Mouse (Mus musculus): ENCODE data around the gene Upf1. TPM values are rescaled to one million over a fixed set of nuclear protein-coding genes. Genes with fewer than 3 reads are reported as not detected.

The Upf1 gene
- 9.1 and 11.2 TPM in 2 replicates for polyA plus RNA-seq (2015; fragmentation: Nextera tagmentation; extraction: Ambion mirVana)

GRCm38 (mm10) chr8:70353194-70353817, at the start of gene Upf1:
TSS of gene Upf1 (minus strand) at chr8:70353278.

GRCm38 (mm10) chr8:70373397-70374317, 20.6 kb upstream of the Upf1 start, which contains the start of gene Comp:
TSS of gene Comp (plus strand) at chr8:70373558.

GRCm38 (mm10) chr8:70329124-70329834, 23.8 kb downstream of the Upf1 start, which contains the start of gene Gdf1:
TSS of gene Gdf1 (plus strand) at chr8:70329817.

GRCm38 (mm10) chr8:70315624-70316510, 37.2 kb downstream of the Upf1 start, which contains the start of gene Cers1:
TSS of gene Cers1 (plus strand) at chr8:70315775.

GRCm38 (mm10) chr8:70302358-70302890, 50.7 kb downstream of the Upf1 start, which contains the start of the genes Ddx49 and Cope:
TSS of gene Ddx49 (minus strand) at chr8:70302489.
TSS of gene Cope (plus strand) at chr8:70302518.

GRCm38 (mm10) chr8:70282603-70283135, 70.4 kb downstream of the Upf1 start, which contains the start of gene Homer3:
TSS of gene Homer3 (plus strand) at chr8:70282827.

Other genes starting within 250 kb of the Upf1 start
- gene Ncan, start 232.4 kb downstream of the Upf1 start, polyA plus RNA-seq (2015; fragmentation: Nextera tagmentation; extraction: Ambion mirVana): 1.6 and 5.1 TPM in 2 replicates
- 35.9 and 39.4 TPM in 2 replicates for gene Nr2c2ap, start 221.9 kb downstream of the Upf1 start, polyA plus RNA-seq (2015; fragmentation: Nextera tagmentation; extraction: Ambion mirVana)
- gene Rfxank, start 214.1 kb downstream of the Upf1 start, polyA plus RNA-seq (2015; fragmentation: Nextera tagmentation; extraction: Ambion mirVana): 12.8 and 14.0 TPM in 2 replicates
- gene Borcs8, start 213.8 kb downstream of the Upf1 start, polyA plus RNA-seq (2015; fragmentation: Nextera tagmentation; extraction: Ambion mirVana): 37.7 and 45.9 TPM in 2 replicates
- gene Mef2b, start 213.6 kb downstream of the Upf1 start, polyA plus RNA-seq (2015; fragmentation: Nextera tagmentation; extraction: Ambion mirVana): 0.19 and 0.28 TPM in 2 replicates
- gene Tmem161a, start 180.9 kb downstream of the Upf1 start, polyA plus RNA-seq (2015; fragmentation: Nextera tagmentation; extraction: Ambion mirVana): 48.4 and 65.6 TPM in 2 replicates
- 5.6 and 5.7 TPM in 2 replicates for gene Slc25a42, start 141.0 kb downstream of the Upf1 start, polyA plus RNA-seq (2015; fragmentation: Nextera tagmentation; extraction: Ambion mirVana)
- 14.4 and 14.5 TPM in 2 replicates for gene Sugp2, start 119.1 kb downstream of the Upf1 start, polyA plus RNA-seq (2015; fragmentation: Nextera tagmentation; extraction: Ambion mirVana)
- 12.0 and 18.0 TPM in 2 replicates for gene Armc6, start 118.8 kb downstream of the Upf1 start, polyA plus RNA-seq (2015; fragmentation: Nextera tagmentation; extraction: Ambion mirVana)
- 26.4 and 30.5 TPM in 2 replicates for gene Homer3, start 70.5 kb downstream of the Upf1 start, polyA plus RNA-seq (2015; fragmentation: Nextera tagmentation; extraction: Ambion mirVana)
- gene Ddx49, start 50.8 kb downstream of the Upf1 start, polyA plus RNA-seq (2015; fragmentation: Nextera tagmentation; extraction: Ambion mirVana): 27.8 and 39.5 TPM in 2 replicates
- 287 and 324 TPM in 2 replicates for gene Cope, start 50.8 kb downstream of the Upf1 start, polyA plus RNA-seq (2015; fragmentation: Nextera tagmentation; extraction: Ambion mirVana)
- 4.8 and 6.9 TPM in 2 replicates for gene Cers1, start 37.5 kb downstream of the Upf1 start, polyA plus RNA-seq (2015; fragmentation: Nextera tagmentation; extraction: Ambion mirVana)
- 1.3 and 2.1 TPM in 2 replicates for gene Gdf1, start 23.5 kb downstream of the Upf1 start, polyA plus RNA-seq (2015; fragmentation: Nextera tagmentation; extraction: Ambion mirVana)
- 0.19 and 0.43 TPM in 2 replicates for gene Comp, start 20.3 kb upstream of the Upf1 start, polyA plus RNA-seq (2015; fragmentation: Nextera tagmentation; extraction: Ambion mirVana)
- 11.4 and 13.8 TPM in 2 replicates for gene Crtc1, start 86.3 kb upstream of the Upf1 start, polyA plus RNA-seq (2015; fragmentation: Nextera tagmentation; extraction: Ambion mirVana)
- gene Klhl26, start 123.7 kb upstream of the Upf1 start, polyA plus RNA-seq (2015; fragmentation: Nextera tagmentation; extraction: Ambion mirVana): 14.9 and 21.4 TPM in 2 replicates
- 12.5 and 16.1 TPM in 2 replicates for gene Tmem59l, start 134.1 kb upstream of the Upf1 start, polyA plus RNA-seq (2015; fragmentation: Nextera tagmentation; extraction: Ambion mirVana)
- gene Crlf1, start 139.9 kb upstream of the Upf1 start, polyA plus RNA-seq (2015; fragmentation: Nextera tagmentation; extraction: Ambion mirVana): 0.79 and 2.8 TPM in 2 replicates
- gene Rex1bd, start 153.5 kb upstream of the Upf1 start, polyA plus RNA-seq (2015; fragmentation: Nextera tagmentation; extraction: Ambion mirVana): 186 and 214 TPM in 2 replicates
- gene Uba52, start 157.5 kb upstream of the Upf1 start, polyA plus RNA-seq (2015; fragmentation: Nextera tagmentation; extraction: Ambion mirVana): 813 and 866 TPM in 2 replicates
- gene Fkbp8, start 174.4 kb upstream of the Upf1 start, polyA plus RNA-seq (2015; fragmentation: Nextera tagmentation; extraction: Ambion mirVana): 271 and 313 TPM in 2 replicates
- 62.6 and 81.0 TPM in 2 replicates for gene Kxd1, start 174.7 kb upstream of the Upf1 start, polyA plus RNA-seq (2015; fragmentation: Nextera tagmentation; extraction: Ambion mirVana)
- gene Ell, start 186.2 kb upstream of the Upf1 start, polyA plus RNA-seq (2015; fragmentation: Nextera tagmentation; extraction: Ambion mirVana): 10.6 and 15.9 TPM in 2 replicates
- gene Isyna1, start 241.1 kb upstream of the Upf1 start, polyA plus RNA-seq (2015; fragmentation: Nextera tagmentation; extraction: Ambion mirVana): 85.1 and 85.8 TPM in 2 replicates